Mouse (Mus musculus): Measurements from ENCODE around the gene 4930451I11Rik. TPM values are rescaled to one million over a fixed set of nuclear protein-coding genes. Genes with fewer than 3 reads are reported as not detected.

The 4930451I11Rik gene
- polyA plus RNA-seq (2014; fragmentation: Illumina TruSeq; extraction: RNeasy Lipid Tissue Mini Kit (QIAGEN cat#74804); ENCODE audit: insufficient read depth, low read depth, low replicate concordance) = not detected

DNA sequence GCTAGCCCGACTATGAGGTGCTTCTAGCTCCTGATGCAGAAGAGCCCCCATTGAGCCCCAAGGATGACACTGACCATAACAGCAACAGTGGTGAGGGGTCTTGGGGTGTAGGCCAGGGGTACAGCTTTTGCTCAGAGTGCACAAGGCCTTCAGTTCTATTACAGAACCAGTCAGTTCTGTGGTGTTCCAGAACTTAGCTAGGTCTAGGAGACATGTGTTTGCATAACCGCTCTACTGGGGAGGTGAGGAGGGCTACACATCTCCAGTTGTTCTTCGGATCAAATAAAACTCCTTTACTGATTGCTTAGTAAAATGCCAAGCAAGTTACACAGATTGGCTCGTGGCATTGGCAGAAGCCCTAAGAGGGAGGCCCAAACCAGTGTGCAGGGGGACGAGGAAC is at the start of gene 4930451I11Rik:
TSS of gene 4930451I11Rik (minus strand) at position 101 of the 400 bp plus-strand sequence.

DNA sequence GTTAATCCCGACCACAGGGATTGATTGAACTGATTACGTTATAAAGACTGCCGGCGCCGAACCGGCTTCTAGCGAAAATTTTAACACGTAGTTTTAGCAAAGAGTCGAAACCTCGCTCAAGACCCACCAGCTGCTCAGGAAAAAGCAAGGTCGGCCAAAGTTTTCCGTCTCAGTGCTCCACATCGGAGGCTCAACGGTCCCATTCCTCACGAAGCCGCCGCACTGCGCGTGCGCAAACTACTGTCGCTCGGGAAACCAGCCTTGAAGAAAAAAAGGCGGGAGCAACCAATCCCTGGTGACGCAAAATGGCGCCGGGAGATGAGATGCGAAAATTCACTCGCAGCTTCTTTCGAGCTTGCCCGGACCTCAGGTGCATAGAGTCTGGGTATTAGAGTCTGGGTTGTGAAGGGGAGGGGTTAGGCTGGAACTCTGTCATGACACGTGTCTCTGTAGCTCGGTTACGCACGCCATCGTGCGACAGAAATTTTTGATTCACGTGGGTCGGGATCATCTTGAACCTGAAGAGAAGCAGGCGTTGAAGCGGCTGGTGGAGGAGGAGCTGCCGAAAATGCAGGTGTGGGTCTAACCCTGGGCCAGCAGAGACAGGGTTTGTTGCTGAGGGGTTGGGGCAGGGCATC is 30.8 kb upstream of the 4930451I11Rik start, which contains the start of gene Ino80e:
TSS of gene Ino80e (minus strand) at position 231 of the 638 bp plus-strand sequence.

DNA sequence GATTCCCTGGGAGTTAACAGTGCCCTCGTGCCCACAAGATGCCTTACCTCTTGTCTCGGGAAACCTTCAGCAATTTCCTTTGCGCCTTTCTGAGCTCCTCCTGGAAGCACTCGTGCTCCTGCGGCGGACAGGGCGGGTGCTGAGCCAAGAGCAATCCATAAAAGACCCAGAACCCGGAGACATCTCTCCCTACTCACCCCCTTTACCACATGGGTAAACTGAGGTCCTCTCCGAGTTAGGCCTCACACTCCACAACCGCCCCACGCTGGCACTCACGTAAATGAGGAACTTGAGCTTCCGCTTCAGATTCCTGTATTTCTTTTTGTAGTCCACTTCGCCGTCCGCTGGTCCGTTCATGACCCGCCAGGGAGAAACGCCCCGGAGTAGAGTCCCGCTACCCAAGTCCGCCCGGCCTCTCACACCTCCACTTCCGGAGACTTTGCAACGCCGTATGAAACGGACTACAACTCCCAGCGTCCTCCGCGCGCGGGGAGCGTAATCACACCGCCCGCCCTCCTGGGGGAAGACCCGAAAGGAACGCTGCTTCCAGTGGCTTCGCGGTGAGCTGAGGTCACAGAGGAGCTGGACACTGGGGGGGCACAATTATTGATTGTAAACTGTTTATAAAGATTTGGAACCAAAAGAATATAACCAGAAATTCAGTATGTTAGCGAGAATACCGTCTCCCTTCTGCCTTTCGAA is 30.1 kb upstream of the 4930451I11Rik start, which contains the start of gene Hirip3:
TSS of gene Hirip3 (plus strand) at position 544 of the 702 bp plus-strand sequence.

DNA sequence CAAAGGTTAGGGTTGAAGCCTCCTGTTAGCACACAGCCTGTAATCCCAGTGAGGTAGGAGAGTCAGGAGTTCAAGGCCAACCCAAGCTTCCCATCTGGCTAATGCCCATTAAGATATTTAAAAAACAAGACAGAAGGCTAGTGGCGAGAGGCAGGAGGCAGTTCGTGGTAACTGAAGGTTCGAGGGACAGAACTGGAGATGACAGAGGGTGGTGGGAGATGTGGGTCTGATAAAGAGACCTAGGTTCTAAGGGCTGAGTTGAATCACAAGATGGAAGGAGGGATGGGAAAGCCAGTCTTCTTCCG is 15.6 kb upstream of the 4930451I11Rik start, which contains the start of gene Doc2a:
TSS of gene Doc2a (plus strand) at position 301 of the 305 bp plus-strand sequence.

DNA sequence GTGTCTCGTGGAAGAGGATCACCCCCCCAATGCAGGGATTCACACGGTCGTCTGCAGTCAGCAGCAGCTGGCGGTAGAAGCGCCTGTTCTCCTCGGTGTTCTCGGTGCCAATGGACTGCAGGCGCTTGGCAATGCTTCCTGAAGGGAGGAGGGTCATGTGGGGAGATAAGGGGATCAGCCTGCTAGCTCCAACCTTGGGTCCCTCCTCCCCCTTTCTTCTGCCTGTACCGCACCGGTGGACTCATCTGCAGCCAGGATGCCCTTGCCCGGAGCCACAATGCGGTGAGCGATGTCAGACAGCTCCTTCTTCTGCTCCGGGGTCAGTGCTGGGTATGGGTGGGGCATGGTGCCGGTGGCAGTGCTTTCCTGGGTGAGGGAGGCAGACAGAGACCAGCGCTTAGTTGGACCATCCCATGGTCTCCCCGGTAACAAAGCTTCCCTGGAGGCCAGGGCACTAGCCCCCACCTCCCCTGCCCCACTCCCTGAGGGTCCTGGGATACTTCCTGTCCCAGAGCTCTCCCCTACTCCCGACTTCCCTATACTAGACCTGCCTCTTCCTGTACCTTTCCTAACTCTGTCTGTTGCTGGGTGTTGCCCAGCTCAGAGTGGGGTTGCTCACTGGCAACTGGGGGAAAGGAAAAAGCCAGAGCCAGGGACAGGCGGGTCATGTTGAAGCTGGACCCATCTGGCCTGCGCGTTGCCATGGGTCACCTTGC is 33.9 kb downstream of the 4930451I11Rik start, which contains the start of gene Fam57b:
TSS of gene Fam57b (plus strand) at position 258 of the 716 bp plus-strand sequence.

DNA sequence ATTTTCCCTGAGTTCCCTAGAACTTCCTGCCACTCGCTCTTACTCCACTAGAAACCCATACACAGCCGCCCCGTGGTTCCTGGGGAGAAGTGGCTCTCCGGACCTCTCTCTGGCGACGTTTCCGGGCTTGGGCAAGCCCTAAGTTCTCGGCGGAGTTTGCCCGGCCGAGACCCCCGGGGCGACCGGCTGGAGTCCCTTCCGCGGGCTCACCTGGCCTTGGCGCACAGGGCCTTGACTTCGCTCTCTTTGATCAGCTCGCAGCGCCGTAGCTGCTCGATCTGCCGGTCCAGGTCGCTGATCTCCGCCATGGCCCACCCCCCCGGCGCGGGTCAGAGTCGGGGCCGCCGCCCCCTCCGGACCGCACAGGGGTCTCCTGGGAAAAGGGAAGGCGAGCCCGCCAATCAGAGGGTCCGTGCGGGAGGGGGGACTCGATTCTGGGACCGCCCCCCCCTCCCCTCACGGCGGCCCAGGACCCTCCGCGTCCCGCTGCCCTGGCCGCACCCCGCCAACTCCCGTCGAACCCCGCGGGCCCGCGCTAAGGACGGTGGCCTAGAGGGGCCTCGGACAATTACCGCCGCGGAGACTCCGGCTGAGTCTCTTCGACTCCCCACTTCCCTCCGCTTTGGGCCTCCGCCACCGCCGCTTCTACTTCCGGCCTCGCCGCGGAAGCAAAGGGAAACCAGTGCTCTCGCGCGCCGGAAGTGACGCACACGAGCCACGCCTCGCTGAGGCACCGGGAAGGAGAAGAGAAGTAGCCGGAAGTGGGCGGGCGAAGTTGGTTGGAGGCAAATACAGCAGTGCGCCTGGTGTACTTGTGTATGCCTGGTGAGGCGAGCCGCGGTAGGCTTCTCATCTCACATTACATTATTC is 39.4 kb downstream of the 4930451I11Rik start, which contains the start of gene Ppp4c:
TSS of gene Ppp4c (minus strand) at position 646 of the 870 bp plus-strand sequence.

DNA sequence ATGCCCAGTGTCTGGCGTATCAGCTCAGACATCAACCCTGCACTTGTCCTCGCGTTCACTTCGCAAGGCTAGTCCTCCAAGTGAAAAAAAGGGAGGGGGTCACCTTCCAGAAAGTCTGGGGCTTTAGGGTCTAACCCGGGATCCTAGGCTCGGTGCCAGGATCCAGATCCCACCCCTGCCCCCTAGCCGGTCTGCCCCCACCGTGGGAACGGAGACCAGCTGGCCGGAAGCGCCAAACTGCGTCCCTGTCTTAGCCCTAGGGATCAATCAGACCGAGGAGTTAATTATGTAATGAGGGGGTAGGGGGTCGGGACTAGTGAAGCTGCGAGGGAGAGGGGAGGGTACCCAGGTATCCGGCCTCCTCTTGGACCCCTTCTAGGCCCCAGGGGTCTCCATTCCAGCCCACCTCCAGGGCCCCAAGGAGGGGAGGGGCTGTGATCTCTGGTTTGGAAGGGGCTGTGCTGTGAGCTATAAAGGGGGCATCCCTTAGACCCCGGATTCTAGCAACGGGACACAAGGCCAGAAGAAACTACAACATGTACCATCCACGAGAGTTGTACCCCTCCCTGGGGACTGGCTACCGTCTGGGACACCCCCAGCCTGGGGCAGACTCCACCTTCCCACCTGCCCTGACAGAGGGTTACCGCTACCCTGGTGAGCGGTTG is 50.3 kb downstream of the 4930451I11Rik start, which contains the start of gene Tbx6:
TSS of gene Tbx6 (plus strand) at position 513 of the 665 bp plus-strand sequence.

Other genes with a start within 250 kb of the 4930451I11Rik start
- gene Apobr, start 246.7 kb downstream of the 4930451I11Rik start, polyA plus RNA-seq (2014; fragmentation: Illumina TruSeq; extraction: RNeasy Lipid Tissue Mini Kit (QIAGEN cat#74804); ENCODE audit: insufficient read depth, low read depth, low replicate concordance) = 8.5 TPM
- 29.4 TPM for gene Cln3, start 245.8 kb downstream of the 4930451I11Rik start, polyA plus RNA-seq (2014; fragmentation: Illumina TruSeq; extraction: RNeasy Lipid Tissue Mini Kit (QIAGEN cat#74804); ENCODE audit: insufficient read depth, low read depth, low replicate concordance)
- gene Il27, start 236.7 kb downstream of the 4930451I11Rik start, polyA plus RNA-seq (2014; fragmentation: Illumina TruSeq; extraction: RNeasy Lipid Tissue Mini Kit (QIAGEN cat#74804); ENCODE audit: insufficient read depth, low read depth, low replicate concordance) = 0.32 TPM
- 293 TPM for gene Nupr1, start 200.8 kb downstream of the 4930451I11Rik start, polyA plus RNA-seq (2014; fragmentation: Illumina TruSeq; extraction: RNeasy Lipid Tissue Mini Kit (QIAGEN cat#74804); ENCODE audit: insufficient read depth, low read depth, low replicate concordance)
- gene Sgf29, start 182.3 kb downstream of the 4930451I11Rik start, polyA plus RNA-seq (2014; fragmentation: Illumina TruSeq; extraction: RNeasy Lipid Tissue Mini Kit (QIAGEN cat#74804); ENCODE audit: insufficient read depth, low read depth, low replicate concordance) = 42.0 TPM
- gene Sult1a1, start 155.2 kb downstream of the 4930451I11Rik start, polyA plus RNA-seq (2014; fragmentation: Illumina TruSeq; extraction: RNeasy Lipid Tissue Mini Kit (QIAGEN cat#74804); ENCODE audit: insufficient read depth, low read depth, low replicate concordance) = 90.2 TPM
- 50.0 TPM for gene Bola2, start 136.2 kb downstream of the 4930451I11Rik start, polyA plus RNA-seq (2014; fragmentation: Illumina TruSeq; extraction: RNeasy Lipid Tissue Mini Kit (QIAGEN cat#74804); ENCODE audit: insufficient read depth, low read depth, low replicate concordance)
- gene Slx1b, start 135.9 kb downstream of the 4930451I11Rik start, polyA plus RNA-seq (2014; fragmentation: Illumina TruSeq; extraction: RNeasy Lipid Tissue Mini Kit (QIAGEN cat#74804); ENCODE audit: insufficient read depth, low read depth, low replicate concordance) = 7.2 TPM
- gene Coro1a, start 123.9 kb downstream of the 4930451I11Rik start, polyA plus RNA-seq (2014; fragmentation: Illumina TruSeq; extraction: RNeasy Lipid Tissue Mini Kit (QIAGEN cat#74804); ENCODE audit: insufficient read depth, low read depth, low replicate concordance) = 175 TPM
- gene Mapk3, start 72.0 kb downstream of the 4930451I11Rik start, polyA plus RNA-seq (2014; fragmentation: Illumina TruSeq; extraction: RNeasy Lipid Tissue Mini Kit (QIAGEN cat#74804); ENCODE audit: insufficient read depth, low read depth, low replicate concordance) = 260 TPM
- gene Gdpd3, start 65.3 kb downstream of the 4930451I11Rik start, polyA plus RNA-seq (2014; fragmentation: Illumina TruSeq; extraction: RNeasy Lipid Tissue Mini Kit (QIAGEN cat#74804); ENCODE audit: insufficient read depth, low read depth, low replicate concordance) = 7.1 TPM
- 159 TPM for gene Ypel3, start 54.7 kb downstream of the 4930451I11Rik start, polyA plus RNA-seq (2014; fragmentation: Illumina TruSeq; extraction: RNeasy Lipid Tissue Mini Kit (QIAGEN cat#74804); ENCODE audit: insufficient read depth, low read depth, low replicate concordance)
- 1.3 TPM for gene Tbx6, start 50.2 kb downstream of the 4930451I11Rik start, polyA plus RNA-seq (2014; fragmentation: Illumina TruSeq; extraction: RNeasy Lipid Tissue Mini Kit (QIAGEN cat#74804); ENCODE audit: insufficient read depth, low read depth, low replicate concordance)
- gene Ppp4c, start 39.1 kb downstream of the 4930451I11Rik start, polyA plus RNA-seq (2014; fragmentation: Illumina TruSeq; extraction: RNeasy Lipid Tissue Mini Kit (QIAGEN cat#74804); ENCODE audit: insufficient read depth, low read depth, low replicate concordance) = 98.9 TPM
- 1.8 TPM for gene Fam57b, start 34.0 kb downstream of the 4930451I11Rik start, polyA plus RNA-seq (2014; fragmentation: Illumina TruSeq; extraction: RNeasy Lipid Tissue Mini Kit (QIAGEN cat#74804); ENCODE audit: insufficient read depth, low read depth, low replicate concordance)
- gene Doc2a, start 15.8 kb upstream of the 4930451I11Rik start, polyA plus RNA-seq (2014; fragmentation: Illumina TruSeq; extraction: RNeasy Lipid Tissue Mini Kit (QIAGEN cat#74804); ENCODE audit: insufficient read depth, low read depth, low replicate concordance) = 0.11 TPM
- 7.5 TPM for gene Hirip3, start 30.3 kb upstream of the 4930451I11Rik start, polyA plus RNA-seq (2014; fragmentation: Illumina TruSeq; extraction: RNeasy Lipid Tissue Mini Kit (QIAGEN cat#74804); ENCODE audit: insufficient read depth, low read depth, low replicate concordance)
- 48.2 TPM for gene Ino80e, start 30.7 kb upstream of the 4930451I11Rik start, polyA plus RNA-seq (2014; fragmentation: Illumina TruSeq; extraction: RNeasy Lipid Tissue Mini Kit (QIAGEN cat#74804); ENCODE audit: insufficient read depth, low read depth, low replicate concordance)
- gene Taok2, start 53.1 kb upstream of the 4930451I11Rik start, polyA plus RNA-seq (2014; fragmentation: Illumina TruSeq; extraction: RNeasy Lipid Tissue Mini Kit (QIAGEN cat#74804); ENCODE audit: insufficient read depth, low read depth, low replicate concordance) = 60.3 TPM
- gene Tmem219, start 91.3 kb upstream of the 4930451I11Rik start, polyA plus RNA-seq (2014; fragmentation: Illumina TruSeq; extraction: RNeasy Lipid Tissue Mini Kit (QIAGEN cat#74804); ENCODE audit: insufficient read depth, low read depth, low replicate concordance) = 57.2 TPM
- gene Kctd13, start 97.2 kb upstream of the 4930451I11Rik start, polyA plus RNA-seq (2014; fragmentation: Illumina TruSeq; extraction: RNeasy Lipid Tissue Mini Kit (QIAGEN cat#74804); ENCODE audit: insufficient read depth, low read depth, low replicate concordance) = 6.6 TPM
- not detected for gene Asphd1, start 117.9 kb upstream of the 4930451I11Rik start, polyA plus RNA-seq (2014; fragmentation: Illumina TruSeq; extraction: RNeasy Lipid Tissue Mini Kit (QIAGEN cat#74804); ENCODE audit: insufficient read depth, low read depth, low replicate concordance)
- gene Sez6l2, start 118.9 kb upstream of the 4930451I11Rik start, polyA plus RNA-seq (2014; fragmentation: Illumina TruSeq; extraction: RNeasy Lipid Tissue Mini Kit (QIAGEN cat#74804); ENCODE audit: insufficient read depth, low read depth, low replicate concordance) = 0.34 TPM
- gene Cdipt, start 144.3 kb upstream of the 4930451I11Rik start, polyA plus RNA-seq (2014; fragmentation: Illumina TruSeq; extraction: RNeasy Lipid Tissue Mini Kit (QIAGEN cat#74804); ENCODE audit: insufficient read depth, low read depth, low replicate concordance) = 102 TPM
- 4.1 TPM for gene Cdiptos, start 144.5 kb upstream of the 4930451I11Rik start, polyA plus RNA-seq (2014; fragmentation: Illumina TruSeq; extraction: RNeasy Lipid Tissue Mini Kit (QIAGEN cat#74804); ENCODE audit: insufficient read depth, low read depth, low replicate concordance)
- 46.3 TPM for gene Mvp, start 183.0 kb upstream of the 4930451I11Rik start, polyA plus RNA-seq (2014; fragmentation: Illumina TruSeq; extraction: RNeasy Lipid Tissue Mini Kit (QIAGEN cat#74804); ENCODE audit: insufficient read depth, low read depth, low replicate concordance)
- gene Pagr1b, start 184.8 kb upstream of the 4930451I11Rik start, polyA plus RNA-seq (2014; fragmentation: Illumina TruSeq; extraction: RNeasy Lipid Tissue Mini Kit (QIAGEN cat#74804); ENCODE audit: insufficient read depth, low read depth, low replicate concordance) = not detected
- gene Pagr1a, start 185.7 kb upstream of the 4930451I11Rik start, polyA plus RNA-seq (2014; fragmentation: Illumina TruSeq; extraction: RNeasy Lipid Tissue Mini Kit (QIAGEN cat#74804); ENCODE audit: insufficient read depth, low read depth, low replicate concordance) = 10.9 TPM
- 24.7 TPM for gene Gm42742, start 189.5 kb upstream of the 4930451I11Rik start, polyA plus RNA-seq (2014; fragmentation: Illumina TruSeq; extraction: RNeasy Lipid Tissue Mini Kit (QIAGEN cat#74804); ENCODE audit: insufficient read depth, low read depth, low replicate concordance)
- 0.74 TPM for gene Prrt2, start 189.6 kb upstream of the 4930451I11Rik start, polyA plus RNA-seq (2014; fragmentation: Illumina TruSeq; extraction: RNeasy Lipid Tissue Mini Kit (QIAGEN cat#74804); ENCODE audit: insufficient read depth, low read depth, low replicate concordance)
- 57.2 TPM for gene Maz, start 195.4 kb upstream of the 4930451I11Rik start, polyA plus RNA-seq (2014; fragmentation: Illumina TruSeq; extraction: RNeasy Lipid Tissue Mini Kit (QIAGEN cat#74804); ENCODE audit: insufficient read depth, low read depth, low replicate concordance)
- 0.95 TPM for gene Kif22, start 210.8 kb upstream of the 4930451I11Rik start, polyA plus RNA-seq (2014; fragmentation: Illumina TruSeq; extraction: RNeasy Lipid Tissue Mini Kit (QIAGEN cat#74804); ENCODE audit: insufficient read depth, low read depth, low replicate concordance)

All from lung, adult 10 weeks (tissue).